Mouse (Mus musculus) kidney, embryonic 16.5 days (tissue): ENCODE results near the gene 4930447F04Rik. TPM values are rescaled to one million over a fixed set of nuclear protein-coding genes. Genes with fewer than 3 reads are reported as not detected.

Experiments
- ATAC-seq: fragments of 200-750 bp; cut with Nextera tagmentation; 2 replicates; pipeline ENCODE4 v1.8.0; 2017; ENCODE audit warnings: moderate TSS enrichment; ENCODE audit not compliant: low FRiP score, low TSS enrichment
- H3K27ac ChIP-seq: fragments of 300-500 bp; sonication (generic); 2 replicates; pipeline ENCODE4 v1.5.1; 2014; ENCODE audit warnings: low read length
- H3K27me3 ChIP-seq: fragments of 300-500 bp; sonication (generic); 2 replicates; pipeline ENCODE4 v1.6.1; 2014; ENCODE audit warnings: low read length, control low read depth, mixed read lengths; ENCODE audit not compliant: insufficient read depth
- H3K36me3 ChIP-seq: fragments of 300-500 bp; sonication (generic); 2 replicates; pipeline ENCODE4 v1.6.1; 2014; ENCODE audit warnings: low read length, control low read depth, mixed read lengths; ENCODE audit not compliant: insufficient read depth
- H3K4me1 ChIP-seq: fragments of 300-500 bp; sonication (generic); 2 replicates; pipeline ENCODE4 v1.6.1; 2014; ENCODE audit warnings: low read length, control low read depth, mixed read lengths; ENCODE audit not compliant: insufficient read depth
- H3K4me2 ChIP-seq: fragments of 300-500 bp; sonication (generic); replicated peaks from 2 replicates; pipeline ENCODE4 v1.6.1; 2014; ENCODE audit warnings: low read depth, low read length
- H3K4me3 ChIP-seq: fragments of 300-500 bp; sonication (generic); 2 replicates; pipeline ENCODE4 v1.5.1; 2014; ENCODE audit warnings: mild to moderate bottlenecking, low read length
- H3K9ac ChIP-seq: fragments of 300-500 bp; sonication (generic); replicated peaks from 2 replicates; pipeline ENCODE4 v1.6.1; 2014; ENCODE audit warnings: low read length
- H3K9me3 ChIP-seq: fragments of 300-500 bp; sonication (generic); 2 replicates; pipeline ENCODE4 v1.6.1; 2016; ENCODE audit warnings: low read length, control low read depth
- WGBS: fragments of 180-500 bp; shearing (Covaris S2); extraction: QIAGEN DNeasy Blood & Tissue Kit; methylation state at CpG from one replicate; pipeline ENCODE4 v1.1.7; 2014; 5-methylcytosine and 5-hydroxymethylcytosine counted together
- polyA plus RNA-seq: library from polyadenylated mRNA; unstranded; fragments of >200 nt; fragmentation: Nextera tagmentation; extraction: Ambion mirVana; gene quantifications from 2 replicates; pipeline ENCODE4 v1.2.1, GENCODE M21; 2015

Gene 4930447F04Rik
- not detected in 2 replicates for polyA plus RNA-seq

- H3K27ac ChIP-seq, result no peak within 1 kb of the TSS
- no peak for ATAC-seq
- WGBS, result 79% methylated on average over 1 of the region's 1 CpGs
Measured at GRCm38 (mm10) chrX:66304124-66304523, at the start of gene 4930447F04Rik. Gene 4930447F04Rik (minus strand): TSS chrX:66304224.

More at GRCm38 (mm10) chrX:66304124-66304523, at the start of gene 4930447F04Rik:
- Histone ChIP-seq H3K36me3 (no peaks in the 10 kb centered on the region), H3K9me3 (no peaks in the 10 kb centered on the region), H3K4me1 (no peaks in the 10 kb centered on the region), H3K4me3 (no peak within 1 kb of the TSS), H3K27me3 (no peaks in the 10 kb centered on the region), H3K4me2 (no peak within 1 kb of the TSS), H3K9ac (no peak within 1 kb of the TSS)
